Mouse (Mus musculus): ENCODE results near the gene Smbd1. TPM values are rescaled to one million over a fixed set of nuclear protein-coding genes. Genes with fewer than 3 reads are reported as not detected.

Gene Smbd1
- total and polyA plus RNA-seq, 2 experiments from 2014 or later = not detected

DNA sequence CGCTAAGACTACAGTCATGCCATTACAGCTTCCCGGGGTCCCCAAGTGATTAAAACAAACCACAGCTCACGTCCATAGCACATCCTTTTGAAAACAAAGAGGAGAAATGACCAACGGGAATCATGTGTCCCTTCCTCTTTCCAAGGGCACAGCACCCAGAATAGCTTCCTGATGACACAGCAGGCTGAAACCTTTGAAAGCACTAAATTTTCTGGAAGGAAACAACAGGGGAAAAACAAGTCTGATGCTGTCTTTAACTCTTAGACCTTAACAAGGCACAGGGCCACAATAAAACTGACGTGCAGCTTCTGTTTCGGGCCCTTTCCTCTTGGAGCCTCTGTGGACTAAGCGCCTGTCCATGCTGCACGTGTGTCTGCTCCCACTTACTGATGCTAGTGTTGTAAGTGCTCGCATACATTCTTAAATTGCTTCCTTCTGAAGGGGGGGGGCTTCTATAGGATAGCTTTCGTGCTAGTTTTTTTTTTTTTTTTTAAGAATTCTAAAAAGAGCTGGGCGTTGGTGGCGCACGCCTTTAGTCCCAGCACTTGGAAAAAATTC is 43.3 kb upstream of the Smbd1 start:
- peak overlapping the region; percentile 95 for H3K27ac ChIP-seq (ENCODE audit: low read depth)
- H3K36me3 ChIP-seq (replicated peaks; ENCODE audit: control insufficient read depth, insufficient read depth, low read length) = peaks cover 25% of the 10 kb centered on the region
- peak overlapping the region; percentile 48; the same call in 1 of the 2 replicates for H3K9ac ChIP-seq (replicated peaks; ENCODE audit: low read depth, low read length)
- H3K9me3 ChIP-seq (replicated peaks; ENCODE audit: control insufficient read depth, low read length) = no peaks in the 10 kb centered on the region
- 9% methylated on average over 13 of the region's 13 CpGs for WGBS
- no peaks in the 10 kb centered on the region for H3K27me3 ChIP-seq (ENCODE audit: control insufficient read depth, insufficient read depth, low read length)
- DNase-seq (ENCODE audit: low spot score) (peak; percentile 62), ATAC-seq (ENCODE audit: insufficient read depth, low read depth) (peak; percentile 44)
- H3K4me2 ChIP-seq (ENCODE audit: low read depth, low read length) = peak overlapping the region; percentile 46
- TF ChIP-seq CTCF (IDR thresholded peaks at IDR 0.05; ENCODE audit: low read depth) (no peak), EP300 (IDR thresholded peaks at IDR 0.05; ENCODE audit: low read depth) (no peak; the same call in 1 of the 2 replicates)
- H3K4me3 ChIP-seq (ENCODE audit: low read depth, low read length) = 0 out of 2 replicates have a peak overlapping the region, but pooled peaks have one; percentile 8
- peaks cover 26% of the 10 kb centered on the region for H3K4me1 ChIP-seq (ENCODE audit: control insufficient read depth, insufficient read depth)

DNA sequence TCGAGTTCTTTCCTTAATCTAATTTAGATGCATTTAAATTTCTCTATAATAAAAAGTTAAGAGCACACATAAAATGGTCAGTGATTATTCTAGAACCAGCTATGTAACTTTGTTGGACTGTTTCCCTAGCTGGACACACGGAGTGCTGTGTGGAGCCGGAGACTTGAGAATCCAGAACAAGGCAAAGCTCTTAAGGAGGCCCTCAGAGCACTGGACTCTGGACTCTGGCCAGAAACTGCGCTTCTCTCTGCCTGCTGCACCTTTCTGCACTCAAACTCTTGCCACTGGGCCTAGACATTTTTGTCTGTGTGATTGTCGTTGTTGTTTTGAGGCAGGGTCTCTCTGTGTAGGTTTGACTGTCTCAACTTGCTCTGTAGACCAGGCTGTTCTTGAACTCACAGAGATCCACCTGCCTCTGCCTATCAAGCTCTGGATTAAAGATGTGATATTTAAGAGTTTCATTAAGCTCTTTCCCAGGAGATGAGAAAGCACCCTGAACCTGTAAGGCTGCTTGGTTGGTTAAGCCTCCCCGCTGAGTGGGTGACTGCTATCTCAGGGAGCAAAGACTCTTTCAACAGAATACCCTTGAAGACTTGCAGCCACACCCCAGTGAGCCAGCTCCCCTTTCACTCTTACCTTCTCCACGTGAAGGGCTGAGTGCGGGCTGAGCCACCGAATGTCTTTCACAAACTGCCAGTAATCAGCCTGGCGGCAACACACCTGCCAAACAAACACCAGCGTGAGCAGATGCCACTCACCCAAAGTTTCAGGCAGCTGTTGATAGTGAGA is 39.0 kb upstream of the Smbd1 start:
- WGBS = 78% methylated on average over 11 of the region's 11 CpGs
- Histone ChIP-seq H3K4me3 (ENCODE audit: low read depth, low read length) (no peak overlapping the region), H3K36me3 (replicated peaks; ENCODE audit: control insufficient read depth, insufficient read depth, low read length) (peaks cover 58% of the 10 kb centered on the region), H3K27me3 (ENCODE audit: control insufficient read depth, insufficient read depth, low read length) (no peaks in the 10 kb centered on the region), H3K4me2 (ENCODE audit: low read depth, low read length) (no peak overlapping the region), H3K27ac (ENCODE audit: low read depth) (no peak overlapping the region), H3K4me1 (ENCODE audit: control insufficient read depth, insufficient read depth) (peaks cover 11% of the 10 kb centered on the region), H3K9ac (replicated peaks; ENCODE audit: low read depth, low read length) (no peak overlapping the region), H3K9me3 (replicated peaks; ENCODE audit: control insufficient read depth, low read length) (no peaks in the 10 kb centered on the region)
- ATAC-seq (ENCODE audit: insufficient read depth, low read depth) (no peak), DNase-seq (ENCODE audit: low spot score) (no peak)
- no peak for TF ChIP-seq CTCF (IDR thresholded peaks at IDR 0.05; ENCODE audit: low read depth)
- TF ChIP-seq EP300 (IDR thresholded peaks at IDR 0.05; ENCODE audit: low read depth) = no peak

DNA sequence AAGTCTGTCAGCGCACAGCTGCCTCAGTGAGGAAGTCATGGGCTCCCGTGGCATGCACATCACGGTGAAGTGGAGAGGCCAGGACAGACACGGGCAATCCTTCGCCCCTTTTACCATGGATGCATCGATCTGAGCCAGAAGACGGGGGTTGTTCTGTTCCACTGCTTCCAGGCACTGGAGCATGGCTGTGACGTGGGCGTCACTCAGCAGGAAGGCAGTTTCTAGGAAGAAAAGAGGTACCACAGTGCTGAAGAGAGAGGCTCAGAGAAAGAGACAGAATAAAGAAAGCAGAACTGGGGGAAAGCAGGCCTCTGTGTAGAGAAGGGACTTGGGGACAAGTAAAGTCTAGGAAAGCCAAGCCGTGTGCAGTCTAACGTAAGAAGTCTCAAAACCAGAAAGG is 36.8 kb upstream of the Smbd1 start:
- Histone ChIP-seq H3K4me3 (ENCODE audit: low read depth, low read length) (no peak overlapping the region), H3K27me3 (ENCODE audit: control insufficient read depth, insufficient read depth, low read length) (no peaks in the 10 kb centered on the region), H3K36me3 (replicated peaks; ENCODE audit: control insufficient read depth, insufficient read depth, low read length) (peaks cover 79% of the 10 kb centered on the region), H3K4me2 (ENCODE audit: low read depth, low read length) (no peak overlapping the region), H3K27ac (ENCODE audit: low read depth) (no peak overlapping the region), H3K9me3 (replicated peaks; ENCODE audit: control insufficient read depth, low read length) (no peaks in the 10 kb centered on the region), H3K9ac (replicated peaks; ENCODE audit: low read depth, low read length) (no peak overlapping the region), H3K4me1 (ENCODE audit: control insufficient read depth, insufficient read depth) (no peaks in the 10 kb centered on the region)
- no peak for DNase-seq (ENCODE audit: low spot score)
- ATAC-seq (ENCODE audit: insufficient read depth, low read depth) = no peak
- no peak for TF ChIP-seq EP300 (IDR thresholded peaks at IDR 0.05; ENCODE audit: low read depth)
- no peak for TF ChIP-seq CTCF (IDR thresholded peaks at IDR 0.05; ENCODE audit: low read depth)
- WGBS = 93% methylated on average over 11 of the region's 11 CpGs

DNA sequence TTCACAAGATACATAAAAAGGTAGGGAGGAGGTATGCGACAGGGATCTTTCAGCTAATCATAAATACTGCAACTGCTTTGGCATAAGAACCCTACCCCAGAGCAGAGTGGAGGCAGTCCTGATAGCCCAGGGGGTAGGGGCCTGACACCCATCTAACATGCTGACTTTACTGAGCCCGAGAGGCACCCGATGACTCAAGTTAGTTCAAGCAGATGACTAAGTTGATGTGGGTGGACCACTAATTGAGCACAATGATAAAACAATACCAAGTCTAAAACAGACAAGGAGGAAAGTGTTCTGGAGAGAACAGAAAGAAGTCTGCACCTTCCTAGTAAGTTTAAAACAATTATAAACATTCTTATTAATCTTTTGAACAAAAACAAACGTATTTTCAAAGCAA is 21.2 kb upstream of the Smbd1 start:
- DNase-seq (ENCODE audit: low spot score) = no peak
- no peak for ATAC-seq (ENCODE audit: insufficient read depth, low read depth)
- TF ChIP-seq EP300 (IDR thresholded peaks at IDR 0.05; ENCODE audit: low read depth) (no peak), CTCF (IDR thresholded peaks at IDR 0.05; ENCODE audit: low read depth) (no peak)
- H3K9me3 ChIP-seq (replicated peaks; ENCODE audit: control insufficient read depth, low read length) = no peaks in the 10 kb centered on the region
- no peak overlapping the region for H3K4me3 ChIP-seq (ENCODE audit: low read depth, low read length)
- H3K27me3 ChIP-seq (ENCODE audit: control insufficient read depth, insufficient read depth, low read length) = no peaks in the 10 kb centered on the region
- H3K9ac ChIP-seq (replicated peaks; ENCODE audit: low read depth, low read length) = no peak overlapping the region
- H3K27ac ChIP-seq (ENCODE audit: low read depth) = no peak overlapping the region
- 80% methylated on average over 4 of the region's 4 CpGs for WGBS
- H3K4me2 ChIP-seq (ENCODE audit: low read depth, low read length) = no peak overlapping the region
- H3K4me1 ChIP-seq (ENCODE audit: control insufficient read depth, insufficient read depth) = no peaks in the 10 kb centered on the region
- peaks cover 87% of the 10 kb centered on the region for H3K36me3 ChIP-seq (replicated peaks; ENCODE audit: control insufficient read depth, insufficient read depth, low read length)

DNA sequence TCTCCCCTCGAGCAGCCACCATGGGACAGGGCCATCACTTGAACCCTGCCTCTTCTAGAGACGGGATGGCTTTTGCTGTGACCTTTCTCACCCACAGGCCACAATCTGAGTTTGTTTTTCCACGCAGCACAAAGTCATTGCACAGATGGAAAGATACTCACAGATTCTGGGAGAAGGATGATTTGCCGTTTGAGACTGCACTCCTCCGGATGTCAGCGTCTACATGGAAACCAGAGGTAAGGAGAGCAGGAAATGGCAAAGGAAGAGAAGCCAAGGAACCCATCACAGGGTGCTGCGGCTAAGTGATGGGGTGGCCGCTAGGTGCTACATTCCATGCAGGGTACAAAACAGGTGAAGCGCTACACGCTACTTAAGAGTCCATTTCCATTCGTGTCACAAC is 18.8 kb upstream of the Smbd1 start:
- Histone ChIP-seq H3K4me1 (ENCODE audit: control insufficient read depth, insufficient read depth) (no peaks in the 10 kb centered on the region), H3K4me2 (ENCODE audit: low read depth, low read length) (no peak overlapping the region), H3K4me3 (ENCODE audit: low read depth, low read length) (no peak overlapping the region), H3K9ac (replicated peaks; ENCODE audit: low read depth, low read length) (no peak overlapping the region), H3K27ac (ENCODE audit: low read depth) (no peak overlapping the region), H3K27me3 (ENCODE audit: control insufficient read depth, insufficient read depth, low read length) (no peaks in the 10 kb centered on the region), H3K36me3 (replicated peaks; ENCODE audit: control insufficient read depth, insufficient read depth, low read length) (peaks cover 88% of the 10 kb centered on the region), H3K9me3 (replicated peaks; ENCODE audit: control insufficient read depth, low read length) (no peaks in the 10 kb centered on the region)
- TF ChIP-seq EP300 (IDR thresholded peaks at IDR 0.05; ENCODE audit: low read depth) (no peak), CTCF (IDR thresholded peaks at IDR 0.05; ENCODE audit: low read depth) (no peak)
- ATAC-seq (ENCODE audit: insufficient read depth, low read depth) (no peak), DNase-seq (ENCODE audit: low spot score) (no peak)
- WGBS = 80% methylated on average over 11 of the region's 11 CpGs

Measured in heart, postnatal 0 days (tissue).